Mouse (Mus musculus) neural tube, embryonic 13.5 days (tissue): ENCODE data around the gene Larp1b. TPM values are rescaled to one million over a fixed set of nuclear protein-coding genes. Genes with fewer than 3 reads are reported as not detected.

Experiments used
- ATAC-seq: fragments of 200-750 bp; cut with Nextera tagmentation; 2 replicates; pipeline ENCODE4 v1.8.0; 2017; ENCODE audit warnings: low read depth, mild to moderate bottlenecking, moderate TSS enrichment, moderate library complexity
- H3K27ac ChIP-seq: fragments of 300-500 bp; sonication (generic); replicated peaks from 2 replicates; pipeline ENCODE4 v1.5.1; 2015; ENCODE audit warnings: moderate library complexity, mild to moderate bottlenecking, inconsistent platforms
- H3K27me3 ChIP-seq: fragments of 300-500 bp; sonication (generic); 2 replicates; pipeline ENCODE4 v1.6.1; 2015; ENCODE audit warnings: mild to moderate bottlenecking, inconsistent platforms
- H3K36me3 ChIP-seq: fragments of 300-500 bp; sonication (generic); 2 replicates; pipeline ENCODE4 v1.6.1; 2015; ENCODE audit warnings: mild to moderate bottlenecking, inconsistent platforms
- H3K4me1 ChIP-seq: fragments of 300-500 bp; sonication (generic); replicated peaks from 2 replicates; pipeline ENCODE4 v1.6.1; 2015; ENCODE audit warnings: inconsistent platforms
- H3K4me2 ChIP-seq: fragments of 300-500 bp; sonication (generic); 2 replicates; pipeline ENCODE4 v1.6.1; 2015; ENCODE audit warnings: inconsistent platforms, mild to moderate bottlenecking, moderate library complexity
- H3K4me3 ChIP-seq: fragments of 300-500 bp; sonication (generic); 2 replicates; pipeline ENCODE4 v1.5.1; 2015; ENCODE audit warnings: mild to moderate bottlenecking, inconsistent platforms
- H3K9ac ChIP-seq: fragments of 300-500 bp; sonication (generic); 2 replicates; pipeline ENCODE4 v1.6.1; 2015; ENCODE audit warnings: moderate library complexity, mild to moderate bottlenecking, inconsistent platforms
- H3K9me3 ChIP-seq: fragments of 300-500 bp; sonication (generic); 2 replicates; pipeline ENCODE4 v1.6.1; 2016; ENCODE audit warnings: inconsistent platforms
- WGBS: fragments of 180-500 bp; shearing (Covaris S2); methylation state at CpG from one replicate; pipeline ENCODE4 v1.1.7; 2015; 5-methylcytosine and 5-hydroxymethylcytosine counted together
- polyA plus RNA-seq: library from polyadenylated mRNA; unstranded; fragments of >200 nt; fragmentation: Nextera tagmentation; extraction: Ambion mirVana; gene quantifications from 2 replicates; pipeline ENCODE4 v1.2.1, GENCODE M21; 2015

The Larp1b gene
- polyA plus RNA-seq, 1 experiment from 2014 or later: 5.1 TPM

GRCm38 (mm10) chr3:41031286-41032210 is 81.9 kb downstream of the Larp1b start:
- WGBS: 82% methylated on average over 12 of the region's 12 CpGs
- no peaks in the 10 kb centered on the region for H3K36me3 ChIP-seq
- ATAC-seq: no peak
- no peaks in the 10 kb centered on the region for H3K4me1 ChIP-seq
- H3K4me2 ChIP-seq: no peak overlapping the region
- H3K27ac ChIP-seq: no peak overlapping the region
- no peak overlapping the region for H3K4me3 ChIP-seq
- H3K27me3 ChIP-seq: no peaks in the 10 kb centered on the region
- no peaks in the 10 kb centered on the region for H3K9me3 ChIP-seq
- no peak overlapping the region for H3K9ac ChIP-seq

GRCm38 (mm10) chr3:41038297-41038916 is 88.8 kb downstream of the Larp1b start:
- Histone ChIP-seq H3K4me2 (no peak overlapping the region), H3K27ac (no peak overlapping the region), H3K9ac (no peak overlapping the region), H3K36me3 (no peaks in the 10 kb centered on the region), H3K9me3 (no peaks in the 10 kb centered on the region), H3K4me1 (no peaks in the 10 kb centered on the region), H3K27me3 (no peaks in the 10 kb centered on the region), H3K4me3 (no peak overlapping the region)
- WGBS: 75% methylated on average over 5 of the region's 5 CpGs
- no peak for ATAC-seq

GRCm38 (mm10) chr3:41041241-41041640 is 91.6 kb downstream of the Larp1b start:
- WGBS: 79% methylated on average over 5 of the region's 5 CpGs
- H3K4me2 ChIP-seq: no peak overlapping the region

DNA sequence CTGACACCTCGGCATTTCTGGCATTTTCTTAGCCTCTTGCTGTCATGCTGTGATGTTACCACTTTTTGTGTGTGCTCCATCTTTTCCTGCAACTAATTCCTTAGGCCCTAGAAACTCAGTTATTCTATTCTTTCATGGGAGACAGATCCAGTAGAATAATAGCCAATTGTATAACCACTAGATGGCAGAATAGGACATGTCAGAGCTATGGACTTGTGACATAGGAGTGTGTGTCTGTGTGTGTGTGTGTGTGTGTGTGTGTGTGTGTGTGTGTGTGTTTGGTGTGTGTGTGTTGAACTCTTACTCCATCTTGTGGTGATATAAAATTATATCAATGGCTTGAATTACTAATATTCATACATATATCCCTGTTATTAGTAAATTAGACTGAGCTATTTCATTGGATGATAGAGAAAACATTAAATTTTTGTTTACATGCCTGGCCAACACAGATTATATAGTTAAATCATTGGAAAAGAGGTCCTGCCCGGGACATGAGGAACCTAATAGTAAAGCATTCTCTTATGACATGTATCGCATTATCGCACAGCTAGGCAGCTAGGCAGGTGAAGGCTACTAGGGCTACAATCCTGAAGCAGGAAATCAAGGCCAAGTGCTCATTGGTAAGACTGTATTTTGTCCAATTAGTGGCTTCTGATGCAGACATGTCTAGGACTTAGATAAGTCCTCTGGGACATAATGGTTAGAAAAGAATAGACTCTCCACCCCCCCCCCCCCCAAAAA is 92.7 kb downstream of the Larp1b start:
- no peak for ATAC-seq
- no peaks in the 10 kb centered on the region for H3K9me3 ChIP-seq
- 84% methylated on average over 4 of the region's 4 CpGs for WGBS
- H3K27me3 ChIP-seq: no peaks in the 10 kb centered on the region
- no peak overlapping the region for H3K9ac ChIP-seq
- no peaks in the 10 kb centered on the region for H3K36me3 ChIP-seq
- H3K27ac ChIP-seq: no peak overlapping the region
- no peak overlapping the region for H3K4me2 ChIP-seq
- no peaks in the 10 kb centered on the region for H3K4me1 ChIP-seq
- no peak overlapping the region for H3K4me3 ChIP-seq

More at GRCm38 (mm10) chr3:41041241-41041640, 91.6 kb downstream of the Larp1b start:
- Histone ChIP-seq H3K4me1 (no peaks in the 10 kb centered on the region), H3K27ac (no peak overlapping the region), H3K9me3 (no peaks in the 10 kb centered on the region), H3K9ac (no peak overlapping the region), H3K27me3 (no peaks in the 10 kb centered on the region), H3K4me3 (no peak overlapping the region), H3K36me3 (no peaks in the 10 kb centered on the region)
- no peak for ATAC-seq

- Histone ChIP-seq H3K9ac (no peak overlapping the region), H3K9me3 (no peaks in the 10 kb centered on the region), H3K4me3 (no peak overlapping the region), H3K36me3 (no peaks in the 10 kb centered on the region), H3K27me3 (no peaks in the 10 kb centered on the region), H3K4me1 (no peaks in the 10 kb centered on the region), H3K4me2 (no peak overlapping the region), H3K27ac (no peak overlapping the region)
- no peak for ATAC-seq
- WGBS: 82% methylated on average over 11 of the region's 11 CpGs
These were observed 94.2 kb downstream of the Larp1b start for GRCm38 (mm10) chr3:41043756-41044354.

GRCm38 (mm10) chr3:41047838-41048237 is 98.2 kb downstream of the Larp1b start:
- H3K27me3 ChIP-seq: no peaks in the 10 kb centered on the region
- no peak overlapping the region for H3K4me3 ChIP-seq
- no peak overlapping the region for H3K27ac ChIP-seq
- H3K36me3 ChIP-seq: no peaks in the 10 kb centered on the region
- H3K4me1 ChIP-seq: no peaks in the 10 kb centered on the region
- H3K9ac ChIP-seq: no peak overlapping the region
- ATAC-seq: no peak
- 92% methylated on average over 6 of the region's 6 CpGs for WGBS
- no peaks in the 10 kb centered on the region for H3K9me3 ChIP-seq
- no peak overlapping the region for H3K4me2 ChIP-seq

- Histone ChIP-seq H3K4me2 (no peak overlapping the region), H3K4me3 (no peak overlapping the region), H3K4me1 (no peaks in the 10 kb centered on the region), H3K27ac (no peak overlapping the region), H3K9me3 (no peaks in the 10 kb centered on the region; the same call in 1 of the 2 replicates), H3K36me3 (no peaks in the 10 kb centered on the region), H3K27me3 (no peaks in the 10 kb centered on the region), H3K9ac (no peak overlapping the region)
- 94% methylated on average over 3 of the region's 3 CpGs for WGBS
- ATAC-seq: no peak
These were observed 103.7 kb downstream of the Larp1b start for GRCm38 (mm10) chr3:41053334-41053733.

GRCm38 (mm10) chr3:41058395-41058794 is 108.8 kb downstream of the Larp1b start:
- 70% methylated on average over 2 of the region's 2 CpGs for WGBS
- peaks cover under 1% of the 10 kb centered on the region; the same call in 1 of the 2 replicates for H3K36me3 ChIP-seq
- H3K9ac ChIP-seq: no peak overlapping the region
- no peak overlapping the region for H3K27ac ChIP-seq
- ATAC-seq: no peak
- no peaks in the 10 kb centered on the region; the same call in 1 of the 2 replicates for H3K9me3 ChIP-seq
- H3K4me3 ChIP-seq: no peak overlapping the region
- H3K4me2 ChIP-seq: no peak overlapping the region
- no peaks in the 10 kb centered on the region for H3K27me3 ChIP-seq
- no peaks in the 10 kb centered on the region for H3K4me1 ChIP-seq

DNA sequence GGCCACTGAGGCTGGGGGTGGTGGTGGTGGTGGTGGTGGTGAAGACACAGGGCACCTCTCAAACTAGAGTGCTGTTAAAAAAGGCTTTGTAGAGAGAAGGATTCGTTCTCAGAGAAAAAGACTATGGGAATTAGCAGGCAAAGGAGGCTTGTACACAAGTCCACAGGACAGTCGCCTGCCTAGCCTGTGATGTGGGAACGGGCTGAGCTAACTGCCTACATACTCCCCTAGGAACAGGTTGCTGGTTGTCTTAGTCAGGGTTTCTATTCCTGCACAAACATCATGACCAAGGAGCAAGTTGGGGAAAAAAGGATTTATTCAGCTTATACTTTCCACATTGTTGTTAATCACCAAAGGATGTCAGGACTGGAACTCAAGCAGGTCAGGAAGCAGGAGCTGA is 109.6 kb downstream of the Larp1b start:
- H3K4me1 ChIP-seq: no peaks in the 10 kb centered on the region
- H3K36me3 ChIP-seq: peaks cover 8% of the 10 kb centered on the region; the same call in 1 of the 2 replicates
- H3K4me2 ChIP-seq: no peak overlapping the region
- H3K27me3 ChIP-seq: no peaks in the 10 kb centered on the region
- 91% methylated on average over 3 of the region's 3 CpGs for WGBS
- H3K9me3 ChIP-seq: no peaks in the 10 kb centered on the region; the same call in 1 of the 2 replicates
- H3K27ac ChIP-seq: no peak overlapping the region
- no peak overlapping the region for H3K4me3 ChIP-seq
- no peak overlapping the region for H3K9ac ChIP-seq
- ATAC-seq: no peak

DNA sequence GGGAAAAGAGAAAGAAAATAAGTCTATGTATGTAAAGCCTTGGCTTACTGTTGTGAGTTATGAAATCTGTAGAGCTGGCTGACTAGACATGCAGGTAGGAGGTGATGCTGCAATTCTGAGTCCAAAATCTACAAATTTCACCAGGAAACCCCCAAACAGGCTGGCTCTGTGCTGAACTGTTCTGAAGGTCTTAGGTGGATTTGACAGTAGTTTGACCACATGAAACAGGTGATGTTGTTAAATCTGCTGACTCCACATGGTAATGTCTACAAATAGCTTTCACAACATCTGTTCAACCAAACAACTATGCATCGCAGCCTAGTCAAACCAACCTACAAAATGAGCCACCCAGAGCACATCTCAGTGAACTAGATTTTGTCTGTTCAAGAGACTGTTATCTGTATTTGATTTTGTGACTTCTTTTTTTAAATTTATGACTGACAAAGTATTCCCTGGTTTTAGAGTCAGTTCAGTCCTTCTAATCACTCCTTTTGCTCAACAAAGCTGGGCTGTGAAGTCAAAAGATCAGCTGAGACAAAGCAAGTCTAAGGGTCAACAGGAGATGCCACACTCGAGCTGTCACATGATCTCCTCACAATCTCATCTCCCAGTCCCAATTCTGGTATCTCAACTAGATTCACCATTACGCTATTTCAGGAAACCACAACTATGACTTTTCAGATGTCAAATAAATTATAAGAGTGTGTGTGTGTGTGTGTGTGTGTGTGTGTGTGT is 112.4 kb downstream of the Larp1b start:
- Histone ChIP-seq H3K27ac (no peak overlapping the region), H3K4me3 (no peak overlapping the region), H3K9ac (no peak overlapping the region), H3K36me3 (peaks cover 28% of the 10 kb centered on the region), H3K27me3 (no peaks in the 10 kb centered on the region), H3K4me1 (no peaks in the 10 kb centered on the region), H3K9me3 (no peaks in the 10 kb centered on the region), H3K4me2 (no peak overlapping the region)
- 89% methylated on average over 3 of the region's 3 CpGs for WGBS
- no peak for ATAC-seq

DNA sequence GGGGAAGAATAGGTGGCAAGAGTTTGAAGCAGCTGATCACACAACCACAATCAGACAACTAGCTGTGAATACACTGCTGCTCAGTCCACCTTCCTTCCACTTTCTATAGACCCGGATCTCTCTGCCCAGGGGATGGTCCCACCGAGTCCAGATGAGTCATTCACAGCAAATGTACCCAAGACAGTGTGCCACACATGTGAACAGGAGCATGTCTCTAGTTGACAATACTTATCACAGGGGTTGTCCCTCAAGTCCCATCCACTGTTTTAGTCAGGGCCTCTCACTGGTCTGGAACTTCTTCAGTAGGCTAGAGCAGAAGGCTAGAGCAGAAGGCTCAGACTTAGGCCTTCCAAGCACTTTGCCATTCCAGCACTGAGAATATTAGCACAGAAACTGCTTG is 113.1 kb downstream of the Larp1b start:
- 94% methylated on average over 2 of the region's 2 CpGs for WGBS
- H3K27ac ChIP-seq: no peak overlapping the region
- no peak overlapping the region for H3K9ac ChIP-seq
- ATAC-seq: no peak
- peaks cover 35% of the 10 kb centered on the region for H3K36me3 ChIP-seq
- no peaks in the 10 kb centered on the region for H3K9me3 ChIP-seq
- no peak overlapping the region for H3K4me2 ChIP-seq
- H3K4me3 ChIP-seq: no peak overlapping the region
- H3K27me3 ChIP-seq: no peaks in the 10 kb centered on the region
- no peaks in the 10 kb centered on the region for H3K4me1 ChIP-seq
